Mouse (Mus musculus) 3134 (cell line): Measurements from ENCODE around the gene Ccdc136.

Experiments
- DNase-seq: peaks from one replicate; pipeline ENCODE4 v3.0.0-alpha.2; 2011; ENCODE audit warnings: low spot score; ENCODE audit not compliant: insufficient read length; ENCODE audit errors: extremely low read depth

Gene Ccdc136

DNA sequence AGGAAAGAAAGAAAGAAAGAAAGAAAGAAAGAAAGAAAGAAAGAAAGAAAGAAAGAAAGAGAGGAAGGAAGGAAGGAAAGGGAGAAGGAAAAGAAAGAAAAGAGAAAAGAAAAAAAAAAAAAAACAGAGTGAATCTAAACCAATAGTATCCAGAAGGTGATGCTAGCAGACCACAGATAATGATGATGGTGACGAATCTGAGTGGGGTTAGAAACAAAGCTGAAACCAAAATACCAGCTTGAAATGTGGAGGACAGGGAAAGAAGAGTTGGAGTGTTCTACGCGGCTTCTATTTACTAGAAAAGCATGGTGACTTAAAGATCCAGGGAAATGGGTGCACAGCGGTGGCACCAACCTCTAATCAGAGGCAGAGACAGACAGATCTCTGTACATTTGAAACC lies 4.3 kb upstream of the Ccdc136 start:
- DNase-seq, result no peak

GRCm38 (mm10) chr6:29394286-29394685 lies 1.8 kb upstream of the Ccdc136 start:
- no peak for DNase-seq

GRCm38 (mm10) chr6:29396714-29397540 lies 818 bp downstream of the Ccdc136 start:
- DNase-seq, result no peak

GRCm38 (mm10) chr6:29397575-29397974 lies 1.5 kb downstream of the Ccdc136 start:
- DNase-seq, result no peak

GRCm38 (mm10) chr6:29399851-29400250 lies 3.7 kb downstream of the Ccdc136 start:
- no peak for DNase-seq

- no peak for DNase-seq
These were observed 6.7 kb downstream of the Ccdc136 start for GRCm38 (mm10) chr6:29402693-29403342.

- no peak for DNase-seq
These were observed 10.3 kb downstream of the Ccdc136 start for GRCm38 (mm10) chr6:29406412-29406811.

DNA sequence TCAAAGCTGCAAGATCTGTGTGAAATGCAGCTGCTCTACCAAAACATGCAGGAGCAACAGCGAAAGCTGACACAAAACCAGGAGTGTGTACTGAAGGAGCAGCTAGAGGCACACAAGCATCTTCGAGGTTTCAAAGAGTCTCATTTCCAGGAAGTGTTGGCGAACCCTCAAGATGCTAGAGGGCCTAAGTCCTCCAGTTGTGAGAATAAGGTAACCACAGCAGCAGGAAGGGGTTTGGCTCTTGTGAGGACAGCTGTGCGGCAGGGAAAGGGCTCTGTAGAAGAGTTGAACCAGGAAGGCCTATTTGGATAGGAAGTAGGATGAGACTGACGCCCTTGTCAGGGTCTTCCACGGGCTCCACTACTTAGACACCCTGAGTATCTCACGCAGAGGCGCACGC lies 19.3 kb downstream of the Ccdc136 start:
- no peak for DNase-seq

DNA sequence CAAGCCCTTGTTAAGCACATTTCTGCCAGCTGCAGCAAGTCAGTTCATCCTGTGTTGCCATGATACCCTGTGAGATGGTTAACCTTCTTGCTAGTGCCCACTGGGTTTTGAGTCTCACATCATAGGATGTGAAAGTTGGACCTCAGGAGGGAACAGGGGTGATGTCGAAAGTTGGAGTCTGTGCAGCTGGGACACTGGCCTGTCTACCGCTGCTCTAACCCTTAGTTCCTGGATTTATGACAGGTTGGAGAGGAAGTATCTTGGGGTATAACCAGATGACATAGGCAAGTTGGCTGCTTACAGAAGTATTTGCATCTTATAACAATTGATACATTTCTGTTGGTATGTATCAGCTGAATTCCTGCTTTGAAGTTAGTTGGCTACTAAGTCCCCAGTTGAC lies 24.5 kb downstream of the Ccdc136 start:
- DNase-seq, result no peak

DNA sequence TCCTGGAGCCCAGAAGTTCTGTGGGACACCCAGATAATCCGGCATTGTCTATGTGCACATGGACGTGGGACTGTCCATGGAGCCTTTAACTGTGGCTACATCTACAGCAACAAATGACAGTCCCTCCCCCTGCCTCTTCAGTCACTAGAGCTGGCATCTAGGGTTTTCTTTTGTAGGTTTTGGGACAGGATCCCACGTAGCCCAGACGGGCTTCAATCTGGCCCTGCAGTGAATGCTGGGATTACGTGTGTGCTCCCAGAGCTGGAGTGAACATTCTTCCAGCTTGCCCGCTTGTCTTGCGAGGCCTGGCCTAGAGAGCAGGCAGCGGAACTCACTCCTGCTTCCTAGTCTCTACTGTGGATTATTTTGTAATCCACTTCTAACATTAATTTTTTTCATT lies 29.0 kb downstream of the Ccdc136 start:
- no peak for DNase-seq

GRCm38 (mm10) chr6:29426331-29426730 lies 30.2 kb downstream of the Ccdc136 start:
- DNase-seq, result no peak

DNA sequence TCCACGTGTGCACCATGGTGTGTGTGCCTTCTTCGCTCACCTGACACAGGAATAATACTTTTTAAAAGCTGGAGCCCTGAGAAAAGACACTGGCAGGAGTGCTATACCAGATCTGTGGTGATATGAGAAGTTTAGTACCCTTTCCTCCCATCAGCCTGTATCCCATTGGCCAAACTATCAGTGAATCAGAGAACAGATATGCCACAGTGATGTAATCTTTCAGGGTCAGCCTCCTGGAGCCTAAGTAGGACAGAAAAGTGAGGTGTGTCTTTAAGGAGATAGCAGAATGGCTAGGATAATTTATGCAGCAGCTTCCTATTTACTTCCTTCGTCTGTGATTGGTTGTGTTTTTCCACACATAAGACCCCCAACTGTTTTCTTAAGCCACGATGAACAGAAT lies 32.1 kb downstream of the Ccdc136 start:
- no peak for DNase-seq

DNA sequence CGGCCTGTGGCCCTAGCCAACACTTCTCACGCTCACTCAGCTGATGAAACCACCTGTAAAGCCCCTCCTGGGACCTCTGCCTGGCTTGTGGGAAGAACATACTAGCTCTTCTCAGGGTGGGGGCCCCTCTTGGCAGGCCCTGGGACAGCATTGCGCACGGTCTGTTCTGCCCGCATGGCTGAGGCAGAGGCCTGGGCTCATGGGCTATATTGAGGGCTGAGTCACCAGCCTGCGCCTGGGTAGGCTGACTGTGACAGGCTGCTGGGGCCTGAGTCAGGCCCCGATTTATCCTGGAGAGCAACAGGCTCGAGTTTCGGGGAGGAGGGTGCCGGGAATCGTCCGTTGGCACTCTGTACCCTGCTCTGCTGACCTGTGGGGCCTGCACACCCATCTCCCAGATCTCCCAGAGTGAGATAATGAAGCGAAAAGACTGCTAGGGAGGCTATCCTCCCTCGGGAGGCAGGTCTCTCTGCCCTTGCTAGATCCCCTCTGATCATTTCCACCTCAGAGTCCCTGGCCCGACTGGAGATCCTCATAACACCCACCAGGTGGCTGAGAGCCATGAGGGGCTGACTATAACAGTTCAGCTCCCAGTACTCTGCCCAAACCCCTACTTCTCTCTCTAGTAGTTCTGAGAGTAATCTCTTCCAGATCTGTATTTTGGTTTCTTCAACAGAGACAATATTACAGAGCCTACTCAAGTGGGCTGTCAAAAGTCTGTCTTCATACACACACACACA lies 34.7 kb downstream of the Ccdc136 start:
- peak; percentile 81 for DNase-seq

DNA sequence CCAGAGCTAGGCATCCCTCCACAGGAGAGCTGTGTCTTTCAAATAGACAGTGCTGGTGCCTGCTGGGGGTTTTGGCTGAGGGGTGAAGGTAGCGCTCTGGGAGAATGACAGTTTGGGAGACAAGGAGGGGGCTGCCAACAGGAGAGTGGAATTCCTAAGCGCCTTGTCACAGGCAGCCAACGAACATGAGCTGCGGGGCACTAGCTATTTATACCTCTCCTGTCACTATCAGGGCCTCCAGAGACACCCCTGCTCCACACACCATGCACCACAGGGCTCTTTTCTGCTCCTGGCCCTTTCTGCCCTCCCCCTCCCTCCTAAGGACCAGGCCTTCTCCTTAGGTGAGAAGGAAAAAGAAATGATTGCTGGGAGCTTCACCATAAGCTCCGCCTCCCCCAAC lies 35.4 kb downstream of the Ccdc136 start:
- DNase-seq, result peak; percentile 60

- DNase-seq, result peak; percentile 73
These were observed 36.0 kb downstream of the Ccdc136 start for GRCm38 (mm10) chr6:29432156-29432555.

- peak; percentile 51 for DNase-seq
These were observed 36.5 kb downstream of the Ccdc136 start for GRCm38 (mm10) chr6:29432676-29433037.

GRCm38 (mm10) chr6:29433038-29433803 lies 37.1 kb downstream of the Ccdc136 start, which contains the start of gene Flnc:
Gene Flnc (plus strand): TSS chr6:29433256.
- DNase-seq, result peak; percentile 64

GRCm38 (mm10) chr6:29433804-29434795 lies 38.0 kb downstream of the Ccdc136 start:
- DNase-seq, result peak; percentile 65

GRCm38 (mm10) chr6:29434911-29435691 lies 39.0 kb downstream of the Ccdc136 start:
- no peak for DNase-seq
